Mouse (Mus musculus): ENCODE data around the gene Pdcd7.

The Pdcd7 gene

GRCm38 (mm10) chr9:65390752-65391612 is 45.1 kb downstream of the Pdcd7 start:
- in situ Hi-C loops (cut with MboI; ENCODE audit: unreplicated experiment in 2 of 2) = loop anchor here (5.0 kb wide), 1 partner anchor 36 kb away; no protein-coding TSS in a partner anchor

GRCm38 (mm10) chr9:65391613-65391964 is 45.7 kb downstream of the Pdcd7 start, which contains the start of gene Kbtbd13:
Gene Kbtbd13 (minus strand): TSS chr9:65391652.
- in situ Hi-C loops (cut with MboI; ENCODE audit: unreplicated experiment in 2 of 2) = loop anchor here (5.0 kb wide), 1 partner anchor 36 kb away; no protein-coding TSS in a partner anchor

GRCm38 (mm10) chr9:65392638-65393364 is 46.9 kb downstream of the Pdcd7 start:
- in situ Hi-C loops (cut with MboI; ENCODE audit: unreplicated experiment in 2 of 2) = loop anchor here (5.0 kb wide), 1 partner anchor 34 kb away; no protein-coding TSS in a partner anchor

- in situ Hi-C loops (cut with MboI; ENCODE audit: unreplicated experiment in 2 of 2) = loop anchor here (5.0 kb wide), 1 partner anchor 34 kb away; no protein-coding TSS in a partner anchor
These were observed 47.7 kb downstream of the Pdcd7 start for GRCm38 (mm10) chr9:65393606-65394005.

- in situ Hi-C loops (cut with MboI; ENCODE audit: unreplicated experiment in 2 of 2) = loop anchor here (5.0 kb wide), 1 partner anchor 33 kb away; no protein-coding TSS in a partner anchor
These were observed 48.5 kb downstream of the Pdcd7 start for GRCm38 (mm10) chr9:65394360-65394759.

- in situ Hi-C loops (cut with MboI; ENCODE audit: unreplicated experiment in 2 of 2) = no loop called here
These were observed 52.4 kb downstream of the Pdcd7 start, which contains the start of gene Rasl12 for GRCm38 (mm10) chr9:65398279-65398678. Gene Rasl12 (plus strand): TSS chr9:65398506.

GRCm38 (mm10) chr9:65399934-65400333 is 54.0 kb downstream of the Pdcd7 start:
- in situ Hi-C loops (cut with MboI; ENCODE audit: unreplicated experiment in 2 of 2) = no loop called here

GRCm38 (mm10) chr9:65404331-65405183 is 58.7 kb downstream of the Pdcd7 start:
- in situ Hi-C loops (cut with MboI; ENCODE audit: unreplicated experiment in 2 of 2) = no loop called here

- in situ Hi-C loops (cut with MboI; ENCODE audit: unreplicated experiment in 2 of 2) = no loop called here
These were observed 59.2 kb downstream of the Pdcd7 start for GRCm38 (mm10) chr9:65405184-65405449.

GRCm38 (mm10) chr9:65407327-65407726 is 61.4 kb downstream of the Pdcd7 start:
- in situ Hi-C loops (cut with MboI; ENCODE audit: unreplicated experiment in 2 of 2) = no loop called here

- in situ Hi-C loops (cut with MboI; ENCODE audit: unreplicated experiment in 2 of 2) = no loop called here
These were observed 62.0 kb downstream of the Pdcd7 start for GRCm38 (mm10) chr9:65407861-65408260.

GRCm38 (mm10) chr9:65408871-65409295 is 63.0 kb downstream of the Pdcd7 start:
- in situ Hi-C loops (cut with MboI; ENCODE audit: unreplicated experiment in 2 of 2) = no loop called here
